Mouse (Mus musculus) C2C12 (cell line): ENCODE results near the gene Ccm2. TPM values are rescaled to one million over a fixed set of nuclear protein-coding genes. Genes with fewer than 3 reads are reported as not detected.

Source experiments
- H3K27me3 ChIP-seq: one replicate; pipeline ENCODE4 v1.6.1; 2011; ENCODE audit not compliant: control insufficient read depth, insufficient read depth, insufficient read length
- H3K36me3 ChIP-seq: one replicate; pipeline ENCODE4 v1.6.1; 2011; ENCODE audit not compliant: control insufficient read depth, insufficient read depth
- H3K4me3 ChIP-seq: one replicate; pipeline ENCODE4 v1.5.1; 2011; ENCODE audit warnings: mild to moderate bottlenecking, control low read depth; ENCODE audit not compliant: poor library complexity, insufficient read depth, severe bottlenecking
- H3K79me2 ChIP-seq: one replicate; pipeline ENCODE4 v1.6.1; 2011; ENCODE audit not compliant: control insufficient read depth, insufficient read depth
- H3K79me3 ChIP-seq: one replicate; pipeline ENCODE4 v1.6.1; 2011; ENCODE audit warnings: low read depth, control low read depth
- H3ac ChIP-seq: one replicate; pipeline ENCODE3; 2011; ENCODE audit warnings: low read depth; ENCODE audit not compliant: control insufficient read depth, insufficient read length
- CEBPB ChIP-seq: IDR thresholded peaks from one replicate; pipeline ENCODE4 v1.6.1; 2011; ENCODE audit warnings: low read depth, mild to moderate bottlenecking, control low read depth, moderate library complexity
- CTCF ChIP-seq: IDR thresholded peaks from one replicate; pipeline ENCODE4 v1.5.1; 2011; ENCODE audit not compliant: control insufficient read depth, insufficient read depth, insufficient read length
- FOSL1 ChIP-seq: IDR thresholded peaks from one replicate; pipeline ENCODE4 v1.8.0; 2011; ENCODE audit warnings: mild to moderate bottlenecking, low read length; ENCODE audit not compliant: poor library complexity, insufficient read depth, severe bottlenecking
- MAX ChIP-seq: IDR thresholded peaks from one replicate; pipeline ENCODE4 v1.6.1; 2011; ENCODE audit warnings: mild to moderate bottlenecking, control low read depth
- MYOD1 ChIP-seq: IDR thresholded peaks from one replicate; pipeline ENCODE4 v1.6.1; 2011; ENCODE audit warnings: low read depth; ENCODE audit not compliant: control insufficient read depth, insufficient read length
- MYOG ChIP-seq: IDR thresholded peaks from one replicate; pipeline ENCODE4 v1.6.1; 2011; ENCODE audit not compliant: control insufficient read depth, insufficient read length; ENCODE audit errors: extremely low read depth
- USF1 ChIP-seq: IDR thresholded peaks from one replicate; pipeline ENCODE4 v1.6.1; 2011; ENCODE audit warnings: low read depth, mild to moderate bottlenecking, control low read depth, moderate library complexity
- polyA plus RNA-seq: library from polyadenylated mRNA; unstranded; fragments of >200 nt; fragmentation: generic; extraction: Trizol; gene quantifications from one replicate; pipeline ENCODE4 v1.2.1, GENCODE M21; 2012; ENCODE audit warnings: missing spikeins

Ccm2 gene
- polyA plus RNA-seq, 1 experiment, result 90.7 TPM

DNA sequence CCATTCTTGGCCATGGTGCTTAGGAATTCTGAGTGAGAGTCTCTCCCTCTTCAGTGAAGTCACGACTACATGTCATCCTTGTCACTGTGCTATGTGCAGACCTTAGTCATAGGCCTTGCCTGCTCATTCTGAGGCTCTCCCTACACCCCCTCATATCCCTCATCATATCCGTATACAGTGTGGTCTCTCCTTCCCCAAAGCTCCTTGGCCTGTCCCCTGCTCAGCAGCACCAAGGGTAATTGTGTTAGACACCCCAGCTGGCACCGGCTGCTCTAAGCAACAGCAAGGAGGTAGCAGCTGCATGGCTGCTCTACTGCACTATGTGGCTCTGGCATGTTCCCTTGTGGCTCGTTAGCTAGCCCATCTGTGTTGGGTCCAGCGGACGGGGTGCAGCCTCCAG lies 97.9 kb downstream of the Ccm2 start:
- Histone ChIP-seq H3K36me3 (no peaks in the 10 kb centered on the region), H3ac (no peak overlapping the region), H3K79me2 (no peaks in the 10 kb centered on the region), H3K79me3 (no peaks in the 10 kb centered on the region), H3K27me3 (peaks cover 14% of the 10 kb centered on the region), H3K4me3 (no peak overlapping the region)
- no peak for TF ChIP-seq CTCF
- TF ChIP-seq MYOD1, result no peak
- no peak for TF ChIP-seq USF1
- TF ChIP-seq MAX, result no peak
- no peak for TF ChIP-seq FOSL1
- TF ChIP-seq CEBPB, result no peak
- TF ChIP-seq MYOG, result no peak

Other genes starting within 250 kb of the Ccm2 start
- 33.0 TPM for gene Zmiz2, start 157.8 kb upstream of the Ccm2 start, polyA plus RNA-seq
- 4,929 TPM for gene Ppia, start 131.4 kb upstream of the Ccm2 start, polyA plus RNA-seq
- gene H2afv, start 102.4 kb upstream of the Ccm2 start, polyA plus RNA-seq, result 153 TPM
- gene Purb, start 71.0 kb upstream of the Ccm2 start, polyA plus RNA-seq, result 41.0 TPM
- gene Myo1g, start 25.9 kb upstream of the Ccm2 start, polyA plus RNA-seq, result 0.04 TPM
- gene Nacad, start 59.2 kb downstream of the Ccm2 start, polyA plus RNA-seq, result 0.96 TPM
- gene Tbrg4, start 79.2 kb downstream of the Ccm2 start, polyA plus RNA-seq, result 116 TPM
- not detected for gene Wap, start 91.8 kb downstream of the Ccm2 start, polyA plus RNA-seq
- gene Ramp3, start 111.6 kb downstream of the Ccm2 start, polyA plus RNA-seq, result 0.05 TPM